Mouse (Mus musculus) frontal cortex, adult 2 months (tissue): ENCODE results near the gene Ccm2. TPM values are rescaled to one million over a fixed set of nuclear protein-coding genes. Genes with fewer than 3 reads are reported as not detected.

Source experiments
- DNase-seq, 2 experiments: peaks; one replicate each; pipeline ENCODE4 v3.0.0; 2022; ENCODE audit warnings: low spot score in 1 of 2; ENCODE audit errors: extremely low spot score in 1 of 2
- polyA plus RNA-seq: library from polyadenylated mRNA; depleted of rRNA; stranded (reverse); fragments of >200 nt; gene quantifications from 2 replicates; pipeline ENCODE4 v1.2.3, GENCODE M21; 2012

The Ccm2 gene
- polyA plus RNA-seq, 1 experiment, result 88.2 TPM

- DNase-seq, result no peak
Measured at GRCm38 (mm10) chr11:6601649-6602480, 55.2 kb downstream of the Ccm2 start.

GRCm38 (mm10) chr11:6602662-6603061 is 56.0 kb downstream of the Ccm2 start:
- DNase-seq, result no peak

GRCm38 (mm10) chr11:6603224-6603623 is 56.5 kb downstream of the Ccm2 start:
- no peak for DNase-seq

GRCm38 (mm10) chr11:6603887-6604603 is 57.4 kb downstream of the Ccm2 start:
- DNase-seq, result peak in 1 of 2 experiments; percentile 70

- DNase-seq, result no peak
Measured at GRCm38 (mm10) chr11:6604604-6604936, 57.9 kb downstream of the Ccm2 start.

GRCm38 (mm10) chr11:6605021-6605481 is 58.4 kb downstream of the Ccm2 start:
- no peak for DNase-seq

- peak; percentile 81 to 86 for DNase-seq
Measured at GRCm38 (mm10) chr11:6605491-6606399, 59.1 kb downstream of the Ccm2 start, which contains the start of gene Nacad. TSS of gene Nacad (minus strand) at chr11:6606053.

- no peak for DNase-seq
Measured at GRCm38 (mm10) chr11:6615250-6616205, 68.8 kb downstream of the Ccm2 start.

- no peak for DNase-seq
Measured at GRCm38 (mm10) chr11:6623704-6624103, 77.0 kb downstream of the Ccm2 start.

- no peak for DNase-seq
Measured at GRCm38 (mm10) chr11:6624619-6625382, 78.1 kb downstream of the Ccm2 start.

GRCm38 (mm10) chr11:6625478-6626387 is 79.0 kb downstream of the Ccm2 start, which contains the start of gene Tbrg4:
TSS of gene Tbrg4 (minus strand) at chr11:6626067.
- peak; percentile 86 to 90 for DNase-seq

- no peak for DNase-seq
Measured at GRCm38 (mm10) chr11:6626388-6626772, 79.7 kb downstream of the Ccm2 start.

GRCm38 (mm10) chr11:6627731-6628130 is 81.0 kb downstream of the Ccm2 start:
- DNase-seq, result no peak

GRCm38 (mm10) chr11:6628568-6628967 is 81.9 kb downstream of the Ccm2 start:
- DNase-seq, result peak in 1 of 2 experiments; percentile 48

GRCm38 (mm10) chr11:6629655-6630054 is 83.0 kb downstream of the Ccm2 start:
- no peak for DNase-seq

GRCm38 (mm10) chr11:6636150-6636549 is 89.5 kb downstream of the Ccm2 start:
- no peak for DNase-seq

- DNase-seq, result no peak
Measured at GRCm38 (mm10) chr11:6638537-6638936, 91.8 kb downstream of the Ccm2 start, which contains the start of gene Wap. TSS of gene Wap (minus strand) at chr11:6638637.

GRCm38 (mm10) chr11:6639072-6639471 is 92.4 kb downstream of the Ccm2 start:
- DNase-seq, result no peak
